Mouse (Mus musculus) bone marrow macrophage, adult 2 months (primary cell): ENCODE results near the gene Cadps2.

ENCODE experiments used
- CTCF ChIP-seq: IDR thresholded peaks from 2 replicates; pipeline ENCODE4 v1.5.1; 2012; ENCODE audit warnings: low read depth, mild to moderate bottlenecking, low read length, moderate library complexity
- POLR2A ChIP-seq: IDR thresholded peaks from 2 replicates; pipeline ENCODE4 v1.6.1; 2012; ENCODE audit warnings: mild to moderate bottlenecking, low read depth, low read length, borderline replicate concordance

DNA sequence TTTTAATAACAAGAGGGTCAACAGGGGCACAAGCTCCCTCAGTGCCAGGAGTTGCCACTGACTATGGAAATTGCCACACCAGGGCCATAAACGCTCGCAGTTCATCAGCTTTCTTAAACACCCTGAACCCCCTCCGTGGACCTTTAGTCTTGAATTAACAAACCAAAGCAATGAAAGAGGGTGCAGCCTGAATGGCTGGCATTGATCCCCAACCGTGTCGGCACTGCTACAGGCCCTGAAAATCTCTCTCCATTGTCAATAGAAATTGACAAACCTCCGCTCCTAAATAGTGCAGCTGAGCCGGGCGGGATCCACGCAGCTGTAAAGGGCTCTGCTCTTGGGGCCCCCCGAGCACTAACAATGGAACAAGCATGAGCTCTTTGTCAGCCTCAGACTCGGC lies 566.2 kb downstream of the Cadps2 start:
- TF ChIP-seq POLR2A (no peak), CTCF (no peak)
